Mouse (Mus musculus) adrenal gland (tissue): ENCODE measurements at regions not wholly inside any gene's neighbourhood (a gene's known extent, or its start where the extent isn't known, plus 50 kb on each side); places are given as distances from the start of the nearest gene placed in this dataset.
"Not testable (repeated sequence)": the region's sequence is repeated elsewhere in the genome, so short reads cannot be mapped to it uniquely, and the experiment has no call there.

ENCODE experiments used
- intact Hi-C: fragments of 180-260 bp; cut with DNase I; formaldehyde crosslinking; loops from one replicate; pipeline ENCODE4 v1.15.1; 2025

DNA sequence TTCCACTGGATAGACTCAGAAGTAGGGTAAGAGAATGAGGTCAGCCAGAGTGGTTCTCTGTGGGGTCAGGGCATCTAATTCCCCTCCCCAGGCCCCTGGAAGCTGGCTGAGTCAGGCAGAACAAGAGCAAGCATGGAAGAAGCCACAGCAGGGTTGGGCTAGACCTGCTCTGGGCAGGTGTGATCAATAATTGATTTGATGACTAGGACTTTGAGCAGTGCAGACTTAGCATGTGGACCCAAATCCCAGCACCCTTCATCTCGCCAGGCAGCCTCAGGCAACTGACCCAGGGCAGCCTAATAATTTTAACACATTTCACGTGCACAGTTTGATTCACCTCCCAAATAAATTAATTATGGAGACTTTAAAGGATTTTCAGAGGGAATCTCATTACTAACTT, 67.2 kb downstream of the Qdpr start:
- intact Hi-C loops: no loop called here

DNA sequence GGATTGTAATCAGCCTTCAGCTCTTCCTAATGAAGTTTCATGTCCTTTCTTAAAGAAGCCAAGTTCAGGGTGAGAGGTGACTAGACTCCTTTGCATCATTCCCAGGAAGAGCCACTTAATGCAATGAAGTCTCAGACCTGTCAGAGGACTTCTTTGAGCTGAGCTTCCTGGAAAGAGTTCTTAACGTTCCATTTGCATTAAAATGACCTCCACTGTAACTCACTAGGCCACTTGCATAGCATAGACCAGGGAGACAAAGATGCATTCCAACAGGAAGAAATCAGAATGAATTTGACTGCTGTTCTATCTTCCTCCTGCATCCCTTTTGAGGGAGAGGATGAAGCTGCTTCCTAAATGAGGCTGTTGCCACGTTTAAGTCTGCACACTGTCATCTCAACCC, 71.5 kb downstream of the Qdpr start:
- intact Hi-C loops: no loop called here

DNA sequence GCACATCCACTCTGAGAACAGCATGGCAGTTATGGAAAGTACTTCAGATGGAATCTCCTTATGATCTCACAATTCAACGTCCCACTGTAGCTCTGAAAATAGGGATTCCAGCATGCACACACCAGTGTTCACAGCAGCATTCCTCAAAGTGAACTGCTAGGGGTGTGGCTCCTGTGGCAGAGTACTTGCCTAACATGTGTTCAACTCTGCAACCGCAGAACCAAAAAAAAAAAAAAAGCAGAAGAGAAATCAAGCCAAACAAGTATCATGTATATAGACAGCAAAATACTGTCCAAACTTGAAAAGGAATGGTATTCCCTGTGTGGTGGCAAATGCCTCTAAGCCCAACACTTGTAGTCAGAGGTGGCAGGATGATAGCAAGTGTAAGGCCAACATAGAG, 77.0 kb downstream of the Qdpr start:
- intact Hi-C loops: no loop called here

DNA sequence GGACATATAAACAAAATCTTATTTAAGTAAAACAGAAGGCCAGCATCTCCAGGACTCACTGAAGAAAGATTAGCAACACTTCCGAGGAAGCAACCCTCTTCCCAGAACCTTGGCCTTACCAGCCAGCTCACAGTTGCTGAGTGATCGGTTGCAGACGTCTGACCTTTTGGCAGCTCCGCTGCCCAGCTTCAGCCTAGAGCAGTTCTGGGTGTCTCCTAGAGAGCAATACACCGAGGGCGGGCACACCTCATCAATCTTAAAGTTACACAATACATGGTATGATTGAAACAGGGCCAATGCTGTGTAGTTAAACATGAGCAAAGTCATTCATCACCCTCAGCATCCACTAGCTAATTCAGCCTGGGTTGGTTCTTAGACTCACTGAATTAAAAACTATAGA, 81.6 kb downstream of the Qdpr start:
- intact Hi-C loops: no loop called here

DNA sequence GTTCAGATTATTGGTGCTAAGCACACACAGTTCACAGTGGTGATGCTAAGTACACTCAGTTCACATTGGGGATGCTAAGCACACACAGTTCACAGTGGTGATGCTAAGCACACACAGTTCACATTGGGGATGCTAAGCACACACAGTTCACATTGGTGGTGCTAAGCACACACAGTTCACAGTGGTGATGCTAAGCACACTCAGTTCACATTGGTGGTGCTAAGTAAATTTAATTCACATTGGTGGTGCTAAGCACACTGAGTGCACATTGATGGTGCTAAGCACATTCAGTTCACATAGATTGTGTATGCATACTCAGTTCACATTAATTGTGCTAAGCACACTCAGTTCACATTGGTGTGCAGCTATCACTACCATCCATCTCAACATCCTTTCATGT, 89.8 kb downstream of the Qdpr start:
- intact Hi-C loops: no loop called here

DNA sequence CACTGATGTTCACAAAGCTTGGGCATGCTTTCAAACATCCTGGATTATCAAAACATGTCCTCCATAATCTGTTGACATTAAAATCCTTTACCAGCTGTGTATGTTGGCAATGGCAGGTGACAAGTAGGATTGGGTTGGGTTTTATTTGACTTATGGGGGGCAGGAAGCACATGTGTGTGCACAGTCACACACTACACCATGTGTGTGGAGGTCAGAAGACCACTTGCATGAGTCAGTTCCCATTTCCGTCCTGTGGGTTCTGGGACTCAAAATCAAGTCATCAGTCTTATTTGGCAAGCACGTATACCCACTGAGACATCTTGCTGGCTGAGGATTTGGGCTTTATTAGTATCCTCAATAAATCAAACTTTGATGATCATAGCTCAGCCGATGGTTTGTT, 109.6 kb downstream of the Qdpr start:
- intact Hi-C loops: no loop called here

DNA sequence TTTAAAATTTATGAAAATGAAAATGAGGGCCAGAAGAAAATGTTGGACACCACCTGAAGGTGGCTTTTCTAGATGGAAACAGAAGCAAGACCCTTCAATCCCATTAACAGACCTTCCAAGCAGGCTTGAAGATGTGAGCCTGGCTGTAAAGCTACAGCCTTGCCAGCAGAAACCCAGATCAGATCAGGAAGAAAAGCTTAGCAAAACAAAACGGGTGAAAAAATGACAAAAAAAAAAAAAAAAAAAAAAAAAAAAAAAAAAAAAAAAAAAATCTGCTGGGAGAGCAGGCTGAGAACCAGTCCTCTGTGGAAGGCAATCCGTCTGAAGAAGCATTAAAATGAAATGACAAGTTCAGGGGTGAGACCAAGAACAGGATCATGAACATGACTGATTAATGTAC, 113.2 kb downstream of the Qdpr start:
- intact Hi-C loops: no loop called here

DNA sequence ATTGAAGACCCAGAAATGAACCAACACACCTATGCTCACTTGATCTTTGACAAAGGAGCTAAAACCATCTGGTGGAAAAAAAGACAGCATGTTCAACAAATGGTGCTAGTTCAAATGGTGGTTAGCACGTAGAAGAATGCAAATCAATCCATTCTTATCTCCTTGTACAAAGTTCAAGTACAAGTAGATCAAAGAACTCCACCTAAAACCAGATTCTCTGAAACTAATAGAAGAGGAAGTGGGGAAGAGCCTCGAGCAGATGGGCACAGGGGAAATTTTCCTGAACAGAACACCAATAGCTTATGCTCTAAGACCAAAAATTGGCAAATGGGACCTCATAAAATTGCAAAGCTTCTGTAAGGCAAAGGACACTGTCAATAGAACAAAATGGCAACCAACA, 125.6 kb downstream of the Qdpr start:
- intact Hi-C loops: not testable (repeated sequence)

DNA sequence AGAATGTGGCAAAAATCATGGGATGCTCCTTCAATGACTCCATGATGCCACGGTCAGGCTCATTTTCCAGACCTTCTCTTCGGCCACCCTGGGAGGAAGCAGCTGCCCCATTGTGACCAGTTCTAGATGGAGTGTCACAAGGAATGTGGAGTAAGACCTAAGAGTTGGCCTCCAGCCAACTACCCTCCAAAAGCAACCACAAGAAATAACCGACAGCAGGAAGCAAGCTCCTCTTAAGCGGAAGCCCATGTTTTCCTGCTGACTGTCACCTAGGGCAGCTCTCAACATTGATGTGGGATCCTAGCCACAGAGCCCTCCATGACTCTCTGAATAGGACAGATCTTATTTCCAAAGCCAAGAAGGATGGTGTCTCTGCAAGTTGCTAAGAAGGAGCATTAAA, 126.5 kb downstream of the Qdpr start:
- intact Hi-C loops: no loop called here

DNA sequence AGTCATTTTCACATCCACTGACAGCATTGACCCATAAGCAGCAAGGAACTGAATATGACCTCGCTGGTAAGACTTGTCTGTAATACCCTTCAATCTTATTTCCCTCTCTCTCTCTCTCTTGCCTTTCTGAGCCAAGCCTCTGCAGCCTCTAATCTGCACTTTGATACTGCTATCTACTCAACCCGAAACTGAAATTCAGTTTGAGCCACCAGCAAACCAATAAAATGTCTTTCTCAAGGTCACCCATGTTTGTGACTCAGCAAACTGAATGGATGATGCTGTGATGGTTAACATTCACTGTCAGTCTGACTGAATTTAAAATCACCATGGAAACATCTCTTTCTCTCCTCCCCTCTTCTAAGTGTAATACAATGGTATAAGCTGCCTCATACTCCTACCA, 132.0 kb downstream of the Qdpr start:
- intact Hi-C loops: no loop called here

DNA sequence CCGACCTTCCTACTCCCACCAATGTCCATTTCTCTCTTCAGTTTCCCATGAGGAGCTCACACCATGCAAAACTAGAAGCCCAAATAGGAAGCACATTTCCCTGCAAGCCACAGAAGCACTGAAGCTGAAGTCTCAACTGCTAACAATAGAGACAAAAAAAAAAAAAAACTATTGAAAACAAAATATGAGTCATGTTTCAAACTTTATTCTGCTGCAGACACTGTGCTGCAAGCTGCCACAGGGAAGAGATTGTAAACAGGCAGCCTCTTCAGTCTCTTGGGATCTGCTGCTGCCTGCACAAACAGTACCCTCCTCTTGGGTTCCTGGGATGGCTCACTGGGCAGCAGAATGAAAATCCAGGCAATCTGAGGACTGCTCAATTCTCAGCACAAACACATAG, 148.9 kb downstream of the Qdpr start:
- intact Hi-C loops: no loop called here

DNA sequence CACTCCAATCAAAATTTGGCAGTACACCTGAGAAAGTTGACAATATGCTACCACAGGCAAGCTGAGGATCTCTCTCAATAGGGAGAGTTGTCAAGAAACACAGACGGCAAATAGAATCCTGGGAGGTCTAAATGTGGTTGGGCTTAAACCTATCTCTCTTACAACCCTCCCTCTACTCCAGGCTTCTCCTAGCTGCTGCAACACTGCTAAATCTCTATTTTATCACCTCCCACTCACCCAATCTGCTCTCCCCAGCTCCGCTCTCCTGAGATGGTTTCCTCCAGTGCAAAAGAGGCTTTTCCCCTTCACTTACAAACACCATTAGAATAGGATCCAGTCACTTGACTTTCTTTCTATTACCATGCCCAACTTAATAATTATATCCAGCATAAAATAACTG, 151.2 kb downstream of the Qdpr start:
- intact Hi-C loops: no loop called here

DNA sequence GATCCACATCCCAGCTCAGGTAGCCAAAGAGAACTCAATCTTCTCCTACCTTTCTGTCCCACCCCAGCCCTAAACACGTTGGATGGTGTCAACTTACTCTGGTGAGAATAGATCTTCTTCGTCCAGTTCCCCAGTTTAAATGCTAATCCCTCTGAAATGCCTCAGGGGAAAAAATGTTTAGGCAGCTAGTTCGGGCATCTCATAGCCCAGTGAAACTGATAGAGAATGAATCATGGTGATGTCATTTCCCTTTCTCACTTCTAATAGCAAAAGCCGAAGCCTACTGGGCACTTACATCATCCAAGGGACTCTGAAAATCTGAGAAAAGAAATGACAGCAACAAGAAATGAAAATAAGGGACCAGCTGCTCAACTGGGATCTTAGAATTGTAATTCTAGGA, 154.9 kb downstream of the Qdpr start:
- intact Hi-C loops: no loop called here

DNA sequence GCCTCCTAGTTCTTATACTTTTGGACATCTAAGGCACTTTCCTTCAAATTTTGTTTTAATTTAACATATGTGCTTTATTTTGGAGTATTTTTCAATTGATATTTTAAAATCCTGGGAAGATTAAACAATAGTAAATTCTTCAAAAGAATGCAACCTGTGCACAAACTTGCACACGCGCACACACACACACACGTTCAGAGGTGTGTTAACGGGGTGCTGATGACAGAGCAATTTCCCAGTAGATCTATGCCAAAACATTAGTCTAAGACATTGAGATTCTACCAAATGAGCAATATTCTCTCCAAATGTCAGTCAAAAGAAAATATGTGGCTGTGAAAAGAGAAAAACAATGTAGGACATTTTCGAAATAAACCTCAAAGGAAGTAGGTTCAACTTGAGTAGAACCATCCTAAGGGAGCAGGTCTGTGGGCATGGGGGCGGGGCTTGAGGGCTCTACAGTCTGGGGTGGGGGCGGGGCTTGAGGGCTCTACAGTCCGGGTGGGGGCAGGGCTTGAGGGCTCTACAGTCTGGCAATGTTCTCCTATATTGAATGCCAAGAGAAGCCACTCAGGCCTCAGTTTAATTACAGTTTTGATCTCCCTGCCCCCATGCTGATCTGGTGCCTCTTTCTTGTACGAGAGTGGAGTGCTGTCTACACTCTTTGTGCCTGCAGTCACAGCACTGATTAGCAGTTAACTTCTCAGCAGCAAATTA, 157.0 kb downstream of the Qdpr start:
- intact Hi-C loops: no loop called here

DNA sequence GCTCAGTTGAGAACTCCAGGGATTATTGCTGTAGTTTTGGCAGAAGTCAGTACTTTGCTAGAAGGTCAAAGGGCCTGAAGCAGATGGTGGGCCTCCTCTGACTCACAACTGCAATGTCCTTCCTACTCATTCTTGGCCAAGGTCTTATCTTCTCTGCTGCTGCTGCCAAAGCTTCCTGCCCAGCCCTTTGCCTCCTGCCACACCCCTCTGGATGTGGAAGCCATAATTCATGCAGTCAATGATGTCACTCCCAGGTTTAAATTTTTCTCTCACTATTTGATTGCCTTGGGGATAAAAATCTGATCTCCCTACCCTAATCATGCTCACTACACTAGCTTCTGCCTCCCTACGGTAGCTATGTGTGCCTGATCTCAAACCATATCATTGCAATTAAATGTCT, 157.7 kb downstream of the Qdpr start:
- intact Hi-C loops: no loop called here

DNA sequence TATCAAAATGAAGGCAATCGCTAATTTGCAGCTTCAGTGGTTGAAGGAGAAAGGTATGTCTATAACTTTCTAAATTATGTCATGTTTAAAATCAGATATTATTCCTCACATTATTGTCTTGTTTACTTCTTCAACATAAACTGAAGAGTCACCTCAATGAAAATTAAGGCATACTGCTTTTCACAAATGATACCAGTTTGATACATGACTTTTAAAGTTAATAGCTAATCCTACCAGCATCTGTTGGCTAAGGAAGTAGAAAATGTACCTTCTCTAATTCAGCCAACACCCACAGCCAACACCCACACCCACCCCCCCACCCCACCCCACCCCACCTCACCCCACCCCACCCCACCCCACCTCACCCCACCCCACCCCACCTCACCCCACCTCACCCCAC, 158.3 kb downstream of the Qdpr start:
- intact Hi-C loops: no loop called here

DNA sequence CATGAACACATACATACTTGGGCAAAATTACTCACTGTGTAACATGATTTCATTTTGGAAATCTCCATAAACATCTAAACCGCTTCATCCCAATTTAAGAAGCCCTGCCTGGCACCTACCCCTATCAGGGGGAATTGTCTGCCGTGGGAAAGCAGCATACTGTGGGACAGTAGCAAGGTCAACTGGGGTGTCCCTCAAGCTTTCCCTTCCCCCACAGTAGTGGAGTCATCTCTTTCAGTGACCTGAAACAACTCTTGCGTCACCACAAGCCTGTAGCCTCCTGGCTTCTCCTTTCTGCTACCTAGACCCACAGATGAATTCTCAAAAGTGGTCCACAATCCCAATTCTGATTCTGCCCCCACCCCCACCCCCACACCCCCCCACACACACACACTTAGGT, 158.8 kb downstream of the Qdpr start:
- intact Hi-C loops: no loop called here

DNA sequence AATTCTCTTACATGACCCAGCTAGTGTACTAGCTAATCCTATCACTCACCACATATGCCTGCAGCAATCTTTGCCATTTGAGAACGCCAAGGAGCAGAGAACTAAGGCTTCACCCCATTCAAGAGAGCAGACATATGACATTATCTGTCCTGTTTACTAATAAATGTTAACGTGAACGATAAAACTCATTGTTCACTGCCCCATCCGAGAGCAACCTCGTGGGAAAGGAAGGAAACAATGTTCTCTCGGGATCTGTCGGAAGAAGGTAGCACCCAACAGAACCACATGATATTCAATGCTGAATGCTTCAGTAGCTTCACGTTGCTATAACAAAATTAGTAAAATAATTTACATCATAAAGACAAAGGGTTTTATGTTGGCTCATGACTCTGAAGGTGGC, 163.6 kb downstream of the Qdpr start:
- intact Hi-C loops: no loop called here

DNA sequence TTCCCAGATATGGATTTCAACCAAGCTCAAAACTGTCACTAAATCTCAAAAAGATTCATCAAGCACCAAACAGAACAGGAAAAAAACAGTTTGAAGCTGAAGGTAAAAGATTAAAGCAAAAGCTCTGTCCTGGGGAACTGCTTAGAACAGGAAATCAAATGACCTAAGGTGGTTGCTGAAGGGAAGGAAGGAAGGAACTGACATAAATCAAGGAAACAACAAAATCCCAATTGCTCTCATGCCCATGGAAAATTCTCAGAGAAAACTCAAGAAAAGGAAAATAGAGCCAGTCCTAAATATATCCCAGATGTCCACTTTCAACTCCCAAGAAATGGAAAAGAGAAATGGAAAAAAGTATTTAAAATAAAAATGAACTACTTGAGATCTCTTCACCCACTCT, 165.4 kb downstream of the Qdpr start:
- intact Hi-C loops: loop anchor here (5.0 kb wide), 1 partner anchor 118 kb away; no protein-coding TSS in a partner anchor

DNA sequence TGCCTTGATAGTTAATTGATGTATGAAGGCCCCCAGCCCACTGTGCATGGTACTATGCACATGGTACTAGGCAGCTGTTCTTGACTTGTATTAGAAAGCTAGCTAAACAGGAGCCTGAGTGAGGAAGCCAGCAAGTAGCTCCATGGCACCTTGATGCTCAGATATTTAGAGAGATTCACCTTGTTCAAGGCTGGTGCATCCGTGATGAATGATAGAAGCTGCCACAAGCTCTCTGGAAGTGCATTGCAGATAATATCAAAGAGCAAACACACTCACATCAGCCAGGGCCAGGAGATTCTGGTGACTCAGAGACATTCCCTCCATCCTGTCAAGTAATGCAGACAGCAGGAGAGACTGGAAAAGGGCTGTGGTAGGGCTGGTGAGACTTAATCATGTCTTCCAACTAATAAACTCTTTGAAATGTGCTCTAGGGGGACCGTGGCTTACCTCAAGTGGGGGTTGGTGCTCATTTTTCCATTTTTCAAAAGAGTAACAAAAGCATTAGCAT, 166.1 kb downstream of the Qdpr start:
- intact Hi-C loops: loop anchor here (5.0 kb wide), 1 partner anchor 118 kb away; no protein-coding TSS in a partner anchor

DNA sequence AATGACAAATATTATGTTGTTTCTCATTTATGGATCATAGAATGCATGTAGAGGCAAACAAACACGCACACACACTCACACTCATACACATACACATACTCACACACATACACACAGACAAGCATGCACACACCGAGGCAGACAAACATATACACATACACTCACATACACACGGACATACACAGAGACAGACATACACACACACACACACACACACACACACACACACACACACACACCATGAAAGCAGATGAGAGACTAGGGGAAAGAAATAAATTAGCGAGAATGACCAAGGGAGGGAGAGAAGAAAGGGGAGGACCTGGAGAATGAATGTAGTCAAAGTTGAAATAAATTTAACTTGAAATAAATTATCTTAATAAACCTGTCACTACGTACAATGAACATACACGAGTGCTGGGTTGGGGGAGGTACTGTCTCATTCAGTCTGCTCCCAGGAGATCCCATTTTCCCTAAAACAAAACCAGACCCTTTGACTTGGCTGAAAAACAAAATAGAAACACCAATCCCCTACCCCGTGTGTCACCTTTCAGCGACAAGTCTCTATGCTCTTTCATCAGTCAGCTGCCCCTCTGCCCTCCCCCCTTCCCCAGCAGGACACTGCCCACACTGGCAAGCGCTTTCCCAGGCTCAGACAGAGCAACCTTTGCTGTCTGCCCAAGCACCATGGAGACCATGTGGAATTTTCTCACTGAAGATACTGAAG, 167.7 kb downstream of the Qdpr start:
- intact Hi-C loops: loop anchor here (5.0 kb wide), 1 partner anchor 120 kb away; no protein-coding TSS in a partner anchor

DNA sequence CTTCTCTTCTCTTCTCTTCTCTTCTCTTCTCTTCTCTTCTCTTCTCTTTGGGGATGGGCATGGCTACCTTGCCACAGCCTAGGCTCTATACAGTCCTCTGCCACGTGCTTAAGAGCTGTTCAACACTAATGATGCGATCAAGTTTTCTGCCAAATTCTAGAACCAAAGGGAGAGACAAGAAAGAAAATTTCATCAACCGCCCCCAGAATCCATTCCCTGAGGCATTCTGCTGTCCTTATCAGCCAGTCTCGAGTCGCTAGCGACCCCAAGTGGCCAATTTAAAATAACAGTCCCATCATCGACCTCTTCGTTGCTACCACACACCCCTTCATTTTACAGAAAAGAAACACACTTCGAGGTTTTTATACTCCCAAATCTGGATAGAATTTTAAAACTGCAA, 171.5 kb downstream of the Qdpr start:
- intact Hi-C loops: loop anchor here (5.0 to 10.0 kb wide), 4 partner anchors 444 to 991 kb away; no protein-coding TSS in a partner anchor

DNA sequence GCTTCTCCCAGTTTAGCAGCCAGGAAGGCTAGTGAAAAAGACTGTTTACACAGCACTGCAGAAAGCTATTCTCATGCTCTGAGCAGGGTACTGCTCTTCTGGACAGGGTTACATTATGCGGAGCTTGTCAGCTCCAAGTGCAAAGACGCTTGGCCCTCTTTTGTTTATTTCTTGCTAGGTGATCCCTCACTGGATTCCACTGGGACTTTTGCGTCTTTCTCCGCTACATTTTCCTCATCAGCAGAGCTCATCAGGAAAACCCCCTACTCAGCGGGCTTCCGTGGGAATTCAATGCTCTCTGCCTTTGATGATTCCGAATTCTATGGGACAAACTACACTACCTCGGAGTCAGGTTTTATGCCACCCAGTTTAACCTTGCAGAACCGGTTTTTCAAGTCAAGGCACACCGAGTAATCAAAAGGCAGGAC, 172.0 kb downstream of the Qdpr start:
- intact Hi-C loops: loop anchor here (5.0 to 10.0 kb wide), 4 partner anchors 443 to 991 kb away; no protein-coding TSS in a partner anchor
